Mouse (Mus musculus): ENCODE measurements around the gene Nrde2.

GRCm38 (mm10) chr12:100172481-100172880 lies 13.0 kb upstream of the Nrde2 start:
- TF ChIP-seq CTCF (IDR thresholded peaks at IDR 0.05) (no peak), POLR2A (IDR thresholded peaks at IDR 0.05; ENCODE audit: insufficient read depth, low read depth, low read length) (no peak), EP300 (IDR thresholded peaks at IDR 0.05; ENCODE audit: insufficient read depth, low read depth, low read length) (no peak)

Data from heart, adult 2 months (tissue).